Comparison of ENCODE assay signal across 8 mouse cellular contexts in genomic region chr5:34949769-34950211, GRCm38 (mm10). TPM values are rescaled to one million over a fixed set of nuclear protein-coding genes. Genes with fewer than 3 reads are reported as not detected.
DNase-seq lines count a peak whose midpoint lies in the region; ATAC-seq and TF ChIP-seq lines count a peak whose summit lies in the region.

No protein-coding gene starts in this region.

- no peaks in the 10 kb centered on the region for H3K79me2 ChIP-seq in heart, adult 2 months (replicated peaks; ENCODE audit: control insufficient read depth, insufficient read depth, low read length)

- H3K27ac ChIP-seq in heart, adult 2 months: peak overlapping the region; percentile 89
- H3K27ac ChIP-seq in embryonic facial prominence, embryonic 11.5 days (replicated peaks; ENCODE audit: low read depth, low read length): peak overlapping the region; percentile 93
- H3K27ac ChIP-seq in intestine, postnatal 0 days (ENCODE audit: low read depth, low read length): peak overlapping the region; percentile 22; the same call in 1 of the 2 replicates
- peak overlapping the region; percentile 38; the same call in 1 of the 2 replicates for H3K27ac ChIP-seq in olfactory bulb, adult 2 months (ENCODE audit: insufficient read depth, low read depth, low read length)

- WGBS in heart, adult 2 months: 8% methylated on average over 12 of the region's 12 CpGs
- WGBS in embryonic facial prominence, embryonic 11.5 days: under 1% methylated on average over 12 of the region's 12 CpGs
- WGBS in intestine, postnatal 0 days: 9% methylated on average over 12 of the region's 12 CpGs
- WGBS in olfactory bulb, adult 2 months: 21% methylated on average over 12 of the region's 12 CpGs

- H3K36me3 ChIP-seq in heart, adult 2 months (ENCODE audit: control insufficient read depth, insufficient read depth, low read length): no peaks in the 10 kb centered on the region
- H3K36me3 ChIP-seq in embryonic facial prominence, embryonic 11.5 days (replicated peaks; ENCODE audit: control insufficient read depth, insufficient read depth, low read depth, low read length): no peaks in the 10 kb centered on the region
- H3K36me3 ChIP-seq in intestine, postnatal 0 days (ENCODE audit: control insufficient read depth, insufficient read depth): no peaks in the 10 kb centered on the region

- H3K27me3 ChIP-seq in heart, adult 2 months (ENCODE audit: control insufficient read depth, insufficient read depth, low read length): no peaks in the 10 kb centered on the region
- H3K27me3 ChIP-seq in embryonic facial prominence, embryonic 11.5 days (ENCODE audit: control insufficient read depth, insufficient read depth, low read length): no peaks in the 10 kb centered on the region
- no peaks in the 10 kb centered on the region; the same call in 1 of the 2 replicates for H3K27me3 ChIP-seq in intestine, postnatal 0 days (replicated peaks; ENCODE audit: control insufficient read depth, insufficient read depth, low read length)

- peak overlapping the region; percentile 80 for H3K9ac ChIP-seq in heart, adult 2 months (ENCODE audit: low read depth, low read length)
- peak overlapping the region; percentile 99 for H3K9ac ChIP-seq in embryonic facial prominence, embryonic 11.5 days (replicated peaks; ENCODE audit: low read length)
- H3K9ac ChIP-seq in intestine, postnatal 0 days (ENCODE audit: low read depth, low read length): peak overlapping the region; percentile 62

- TF ChIP-seq POLR2A in heart, adult 2 months (IDR thresholded peaks at IDR 0.05; ENCODE audit: insufficient read depth, low read depth, low read length): no peak
- TF ChIP-seq POLR2A in olfactory bulb, adult 2 months (IDR thresholded peaks at IDR 0.05; ENCODE audit: insufficient read depth, low read depth, low read length): no peak

- TF ChIP-seq CTCF in heart, adult 2 months (IDR thresholded peaks at IDR 0.05): no peak
- no peak for TF ChIP-seq CTCF in intestine, postnatal 0 days (IDR thresholded peaks at IDR 0.05; ENCODE audit: low read depth)
- no peak for TF ChIP-seq CTCF in olfactory bulb, adult 2 months (IDR thresholded peaks at IDR 0.05; ENCODE audit: insufficient read depth, low read depth, low read length)

- ATAC-seq in embryonic facial prominence, embryonic 11.5 days (replicated peaks; ENCODE audit: insufficient number of reproducible peaks, low FRiP score, low TSS enrichment, low read depth): peak; percentile 74
- ATAC-seq in intestine, postnatal 0 days: no peak
- ATAC-seq in erythroid progenitor cell, adult 5-6 weeks (replicated peaks; ENCODE audit: low FRiP score, poor library complexity, severe bottlenecking): no peak

- no peak for DNase-seq in heart, adult 2 months
- DNase-seq in heart, postnatal 10 days: no peak
- peak; percentile 42 for DNase-seq in 3T3-L1 (ENCODE audit: low read depth, low spot score)
- DNase-seq in embryonic facial prominence, embryonic 11.5 days (ENCODE audit: low spot score): peak; percentile 52
- no peak for DNase-seq in adrenal gland, postnatal 36 days

- peak overlapping the region; percentile 83 for H3K4me3 ChIP-seq in heart, adult 2 months
- H3K4me3 ChIP-seq in embryonic facial prominence, embryonic 11.5 days (ENCODE audit: low read depth, low read length): peak overlapping the region; percentile 94
- peak overlapping the region; percentile 65 for H3K4me3 ChIP-seq in intestine, postnatal 0 days (ENCODE audit: low read depth, low read length)
- peak overlapping the region; percentile 71 for H3K4me3 ChIP-seq in olfactory bulb, adult 2 months (ENCODE audit: insufficient read depth, low read depth, low read length)

- intact Hi-C loops in heart, adult 2 months (cut with DNase I): no loop called here
- intact Hi-C loops in heart, postnatal 10 days (cut with DNase I): no loop called here

- H3K4me1 ChIP-seq in heart, adult 2 months (ENCODE audit: control insufficient read depth, insufficient read depth, low read length): peaks cover 12% of the 10 kb centered on the region
- H3K4me1 ChIP-seq in embryonic facial prominence, embryonic 11.5 days (ENCODE audit: control insufficient read depth, insufficient read depth, low read length): no peaks in the 10 kb centered on the region; the same call in 1 of the 2 replicates
- H3K4me1 ChIP-seq in intestine, postnatal 0 days (replicated peaks; ENCODE audit: control insufficient read depth, insufficient read depth, low read length): no peaks in the 10 kb centered on the region
- H3K4me1 ChIP-seq in olfactory bulb, adult 2 months (ENCODE audit: control insufficient read depth, insufficient read depth, low read length): peaks cover 21% of the 10 kb centered on the region; the same call in 1 of the 2 replicates

- peak overlapping the region; percentile 81 for H3K4me2 ChIP-seq in embryonic facial prominence, embryonic 11.5 days (ENCODE audit: low read depth, low read length)
- H3K4me2 ChIP-seq in intestine, postnatal 0 days (replicated peaks; ENCODE audit: low read depth): peak overlapping the region; percentile 79

- no peaks in the 10 kb centered on the region for H3K9me3 ChIP-seq in embryonic facial prominence, embryonic 11.5 days (replicated peaks; ENCODE audit: control insufficient read depth, low read length)
- H3K9me3 ChIP-seq in intestine, postnatal 0 days (ENCODE audit: control insufficient read depth): no peaks in the 10 kb centered on the region

- no peak for TF ChIP-seq EP300 in heart, adult 2 months (IDR thresholded peaks at IDR 0.05; ENCODE audit: insufficient read depth, low read depth, low read length)

RNA-seq across cellular contexts. Expression of gene Rgs12, which starts 0.5 kb away (rescaled TPM):
- total RNA-seq in heart, adult 2 months (2021): 10 to 100 TPM; 13.1 to 16.5 TPM
- 26.2 and 27.7 TPM in 2 replicates for polyA plus RNA-seq in heart, adult 2 months (2012; rRNA removed)
- total RNA-seq in heart, postnatal 10 days (2021): 10 to 100 TPM; 32.5 to 36.5 TPM
- polyA plus RNA-seq in embryonic facial prominence, embryonic 11.5 days (2014; fragmentation: Nextera tagmentation; extraction: Ambion mirVana): 33.7 and 34.4 TPM in 2 replicates
- polyA plus RNA-seq in intestine, postnatal 0 days (2015; fragmentation: Nextera tagmentation; extraction: Ambion mirVana): 4.1 and 4.7 TPM in 2 replicates
- 90.7 TPM in 1 of 2 replicates, not detected in the other for polyA plus RNA-seq in olfactory bulb, adult 2 months (2012; ENCODE audit: insufficient read depth, insufficient read length, low replicate concordance, missing spikeins)
- total RNA-seq in adrenal gland, postnatal 36 days (2021): 10 to 100 TPM; 13.3 to 28.6 TPM
- total RNA-seq in erythroid progenitor cell, adult 5-6 weeks (2015; ENCODE audit: low replicate concordance): 37.3 and 41.4 TPM in 2 replicates
- total RNA-seq in erythroid progenitor cell, adult 5-6 weeks (2017; ENCODE audit: low replicate concordance): 62.8 and 79.7 TPM in 2 replicates

RNA-seq across cellular contexts. Expression of gene Msantd1, which starts 42.0 kb away (rescaled TPM):
- under 1 TPM in 1 of 2 experiments, not detected in 1; 0.66 TPM for total RNA-seq in heart, adult 2 months (2021)
- 0.96 and 1.0 TPM in 2 replicates for polyA plus RNA-seq in heart, adult 2 months (2012; rRNA removed)
- total RNA-seq in heart, postnatal 10 days (2021): under 1 TPM; 0.25 to 0.62 TPM
- 0.80 and 0.84 TPM in 2 replicates for polyA plus RNA-seq in embryonic facial prominence, embryonic 11.5 days (2014; fragmentation: Nextera tagmentation; extraction: Ambion mirVana)
- polyA plus RNA-seq in intestine, postnatal 0 days (2015; fragmentation: Nextera tagmentation; extraction: Ambion mirVana): 0.29 and 0.51 TPM in 2 replicates
- not detected in 2 replicates for polyA plus RNA-seq in olfactory bulb, adult 2 months (2012; ENCODE audit: insufficient read depth, insufficient read length, low replicate concordance, missing spikeins)
- total RNA-seq in adrenal gland, postnatal 36 days (2021): 1 to 10 TPM; 1.5 to 2.5 TPM
- total RNA-seq in erythroid progenitor cell, adult 5-6 weeks (2015; ENCODE audit: low replicate concordance): 0.36 and 0.42 TPM in 2 replicates
- 3.5 TPM in 1 of 2 replicates, not detected in the other for total RNA-seq in erythroid progenitor cell, adult 5-6 weeks (2017; ENCODE audit: low replicate concordance)

Comparison
In these comparisons a context has a peak if more than half of its experiments do, and no peak if none do; other contexts are left out.
1. DNase-seq: peak in 3T3-L1 (single experiment) and embryonic facial prominence, embryonic 11.5 days (single experiment); none in heart, adult 2 months (0 of 2), heart, postnatal 10 days (0 of 2) and adrenal gland, postnatal 36 days (0 of 2).
2. H3K27ac ChIP-seq: peak in every context shown above with its lines; median percentile 93 in embryonic facial prominence, embryonic 11.5 days; 89 in heart, adult 2 months; 38 in olfactory bulb, adult 2 months; 22 in intestine, postnatal 0 days.
3. Peak in every context shown above with its lines, with median percentiles within 50 percentile points of each other: H3K4me3 ChIP-seq and H3K9ac ChIP-seq.